Mouse (Mus musculus): ENCODE measurements at regions not wholly inside any gene's neighbourhood (a gene's known extent, or its start where the extent isn't known, plus 50 kb on each side); places are given as distances from the start of the nearest gene placed in this dataset.

DNA sequence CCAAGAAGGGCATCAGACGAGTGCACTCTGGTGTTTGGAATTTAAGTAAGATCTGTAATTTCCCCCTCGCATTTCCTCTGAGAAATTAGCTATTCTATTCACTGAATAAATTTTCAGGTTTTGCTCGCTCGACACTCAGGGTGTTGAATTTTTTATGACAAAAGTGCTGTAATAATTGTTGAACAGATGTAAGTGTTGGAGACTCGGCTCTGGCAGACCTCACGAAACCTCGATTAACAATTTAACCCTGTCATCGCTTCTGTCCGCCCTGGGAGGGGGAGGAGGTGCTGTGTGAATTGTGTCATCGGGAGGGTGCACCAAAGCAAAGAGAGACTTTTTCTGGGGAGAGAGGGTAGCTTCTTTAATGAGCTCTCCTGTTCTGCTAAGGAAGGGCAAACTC is 518.5 kb downstream of the Vrk1 start:
- no peak for TF ChIP-seq GATA1 (IDR thresholded peaks at IDR 0.05; ENCODE audit: low read length)
- TF ChIP-seq TAL1 (IDR thresholded peaks at IDR 0.05; ENCODE audit: low read length): no peak
